Mouse (Mus musculus): ENCODE results near the gene Emilin1.

DNA sequence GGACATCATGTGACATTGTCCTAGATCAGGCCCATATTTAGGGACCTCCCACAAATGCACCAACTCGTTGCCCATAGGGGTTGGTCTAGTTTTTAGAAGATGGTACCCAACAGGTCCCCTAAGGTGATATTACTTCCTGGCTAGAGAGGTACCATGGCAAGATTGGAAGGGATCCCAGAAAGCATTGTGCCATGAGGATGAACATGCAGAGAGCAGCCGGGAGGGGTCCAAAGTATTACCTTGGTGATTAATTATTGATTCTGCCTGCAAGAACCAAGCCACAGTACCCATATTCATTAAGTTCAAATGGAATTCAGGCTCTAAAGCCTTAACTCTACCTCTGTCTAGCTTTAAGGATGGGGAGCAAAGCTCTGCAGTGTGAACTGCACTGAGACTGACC, 12.9 kb downstream of the Emilin1 start:
- TF ChIP-seq GATA1 (IDR thresholded peaks at IDR 0.05; ENCODE audit: borderline replicate concordance, low read length) (no peak), FLI1 (IDR thresholded peaks at IDR 0.05; ENCODE audit: low read length) (no peak)

Data from megakaryocyte, embryonic 14.5 days (primary cell).